Mouse (Mus musculus) heart, postnatal 0 days (tissue): ENCODE measurements around the gene Plagl2. TPM values are rescaled to one million over a fixed set of nuclear protein-coding genes. Genes with fewer than 3 reads are reported as not detected.
"Not testable (repeated sequence)": the region's sequence is repeated elsewhere in the genome, so short reads cannot be mapped to it uniquely, and the experiment has no call there.

Source experiments
- ATAC-seq: fragments of 200-750 bp; cut with Nextera tagmentation; 2 replicates; pipeline ENCODE4 v1.8.0; 2017; ENCODE audit warnings: low read depth, moderate number of reproducible peaks, moderate library complexity; ENCODE audit not compliant: insufficient read depth
- DNase-seq: peaks from one replicate; pipeline ENCODE4 v3.0.0-alpha.2; 2016; ENCODE audit warnings: low spot score
- H3K27ac ChIP-seq: fragments of 300-500 bp; sonication (generic); 2 replicates; pipeline ENCODE4 v1.5.1; 2014; ENCODE audit warnings: low read depth, mild to moderate bottlenecking
- H3K27me3 ChIP-seq: fragments of 300-500 bp; sonication (generic); 2 replicates; pipeline ENCODE4 v1.6.1; 2014; ENCODE audit warnings: low read length, mixed read lengths; ENCODE audit not compliant: control insufficient read depth, insufficient read depth
- H3K36me3 ChIP-seq: fragments of 300-500 bp; sonication (generic); replicated peaks from 2 replicates; pipeline ENCODE4 v1.6.1; 2014; ENCODE audit warnings: low read length, mixed read lengths; ENCODE audit not compliant: control insufficient read depth, insufficient read depth
- H3K4me1 ChIP-seq: fragments of 300-500 bp; sonication (generic); 2 replicates; pipeline ENCODE4 v1.6.1; 2014; ENCODE audit warnings: antibody characterized with exemption; ENCODE audit not compliant: control insufficient read depth, insufficient read depth
- H3K4me2 ChIP-seq: fragments of 300-500 bp; sonication (generic); 2 replicates; pipeline ENCODE4 v1.6.1; 2014; ENCODE audit warnings: low read depth, mild to moderate bottlenecking, low read length, moderate library complexity
- H3K4me3 ChIP-seq: fragments of 300-500 bp; sonication (generic); 2 replicates; pipeline ENCODE4 v1.5.1; 2014; ENCODE audit warnings: low read depth, low read length
- H3K9ac ChIP-seq: fragments of 300-500 bp; sonication (generic); replicated peaks from 2 replicates; pipeline ENCODE4 v1.6.1; 2014; ENCODE audit warnings: low read depth, low read length, mixed read lengths
- H3K9me3 ChIP-seq: fragments of 300-500 bp; sonication (generic); replicated peaks from 2 replicates; pipeline ENCODE4 v1.6.1; 2016; ENCODE audit warnings: low read length; ENCODE audit not compliant: control insufficient read depth
- CTCF ChIP-seq: IDR thresholded peaks from 2 replicates; pipeline ENCODE4 v1.5.1; 2016; ENCODE audit warnings: antibody characterized with exemption, control low read depth, low read depth
- EP300 ChIP-seq: IDR thresholded peaks from 2 replicates; pipeline ENCODE4 v1.6.1; 2016; ENCODE audit warnings: antibody characterized with exemption, low read depth
- WGBS: fragments of 180-500 bp; shearing (Covaris S2); extraction: QIAGEN DNeasy Blood & Tissue Kit; methylation state at CpG from one replicate; pipeline ENCODE4 v1.1.7; 2014; 5-methylcytosine and 5-hydroxymethylcytosine counted together
- polyA plus RNA-seq: library from polyadenylated mRNA; unstranded; fragments of >200 nt; fragmentation: Nextera tagmentation; extraction: Ambion mirVana; gene quantifications from 2 replicates; pipeline ENCODE4 v1.2.1, GENCODE M21; 2015
- total RNA-seq: library from RNA; depleted of rRNA; stranded (reverse); fragments of >200 nt; gene quantifications from 2 replicates; pipeline ENCODE4 v1.2.3, GENCODE M21; 2014; ENCODE audit warnings: low replicate concordance

Plagl2 gene
- total and polyA plus RNA-seq, 2 experiments from 2014 or later: 2.6 to 6.3 TPM

- ATAC-seq: no peak
Observed at GRCm38 (mm10) chr2:153276440-153276839, 35.2 kb upstream of the Plagl2 start.

GRCm38 (mm10) chr2:153275577-153275976, 34.4 kb upstream of the Plagl2 start:
- not testable (repeated sequence) for H3K27me3 ChIP-seq

More at GRCm38 (mm10) chr2:153276440-153276839, 35.2 kb upstream of the Plagl2 start:
- no peak for TF ChIP-seq CTCF
- no peak for TF ChIP-seq EP300
- H3K27me3 ChIP-seq: no peaks in the 10 kb centered on the region
- H3K36me3 ChIP-seq: no peaks in the 10 kb centered on the region
- no peaks in the 10 kb centered on the region for H3K9me3 ChIP-seq
- DNase-seq: no peak
- no peak overlapping the region for H3K9ac ChIP-seq
- no peaks in the 10 kb centered on the region for H3K4me1 ChIP-seq
- no peak overlapping the region for H3K4me2 ChIP-seq
- no peak overlapping the region for H3K27ac ChIP-seq
- 90% methylated on average over 7 of the region's 8 CpGs for WGBS
- no peak overlapping the region for H3K4me3 ChIP-seq

GRCm38 (mm10) chr2:153274919-153275247, 33.7 kb upstream of the Plagl2 start:
- H3K27ac ChIP-seq: no peak overlapping the region
- no peaks in the 10 kb centered on the region for H3K9me3 ChIP-seq
- ATAC-seq: no peak
- no peak overlapping the region for H3K9ac ChIP-seq
- TF ChIP-seq CTCF (no peak), EP300 (no peak)
- DNase-seq: no peak
- 76% methylated on average over 6 of the region's 6 CpGs for WGBS
- no peaks in the 10 kb centered on the region for H3K4me1 ChIP-seq
- H3K4me3 ChIP-seq: no peak overlapping the region
- no peaks in the 10 kb centered on the region for H3K36me3 ChIP-seq
- no peak overlapping the region for H3K4me2 ChIP-seq
- no peaks in the 10 kb centered on the region for H3K27me3 ChIP-seq

More at GRCm38 (mm10) chr2:153275577-153275976, 34.4 kb upstream of the Plagl2 start:
- ATAC-seq, H3K9me3 ChIP-seq, DNase-seq, H3K36me3 ChIP-seq, H3K9ac ChIP-seq, H3K27ac ChIP-seq, H3K4me1 ChIP-seq, H3K4me3 ChIP-seq, H3K4me2 ChIP-seq: not testable (repeated sequence)
- WGBS: 62% methylated on average over 3 of the region's 3 CpGs

GRCm38 (mm10) chr2:153274200-153274918, 33.1 kb upstream of the Plagl2 start:
- H3K4me1 ChIP-seq, H3K4me3 ChIP-seq, H3K27me3 ChIP-seq, H3K27ac ChIP-seq, H3K4me2 ChIP-seq, H3K9ac ChIP-seq, ATAC-seq, DNase-seq, H3K36me3 ChIP-seq, H3K9me3 ChIP-seq: not testable (repeated sequence)
- WGBS: 67% methylated on average over 6 of the region's 6 CpGs

GRCm38 (mm10) chr2:153270231-153270915, 29.1 kb upstream of the Plagl2 start:
- H3K4me1 ChIP-seq, H3K27ac ChIP-seq, H3K27me3 ChIP-seq, ATAC-seq, H3K9me3 ChIP-seq, DNase-seq, H3K4me2 ChIP-seq, H3K9ac ChIP-seq, H3K4me3 ChIP-seq: not testable (repeated sequence)
- WGBS: 56% methylated on average over 8 of the region's 8 CpGs
- H3K36me3 ChIP-seq: peaks cover 20% of the 10 kb centered on the region

- H3K36me3 ChIP-seq: peaks cover 42% of the 10 kb centered on the region
- ATAC-seq (no peak), DNase-seq (no peak)
- H3K9me3 ChIP-seq: no peaks in the 10 kb centered on the region
- no peaks in the 10 kb centered on the region for H3K27me3 ChIP-seq
- no peaks in the 10 kb centered on the region for H3K4me1 ChIP-seq
- TF ChIP-seq CTCF (no peak), EP300 (no peak)
- WGBS: 78% methylated on average over 2 of the region's 2 CpGs
- H3K4me2 ChIP-seq: no peak overlapping the region
- H3K27ac ChIP-seq: no peak overlapping the region
- H3K4me3 ChIP-seq: no peak overlapping the region
- H3K9ac ChIP-seq: no peak overlapping the region
Observed at GRCm38 (mm10) chr2:153267331-153267730, 26.1 kb upstream of the Plagl2 start.
